Mouse (Mus musculus) ES-E14 (cell line): ENCODE results near the gene Slc33a1. TPM values are rescaled to one million over a fixed set of nuclear protein-coding genes. Genes with fewer than 3 reads are reported as not detected.

Experiments used
- DNase-seq: peaks from one replicate; pipeline ENCODE4 v3.0.0-alpha.2; 2013; ENCODE audit warnings: low read depth, low spot score
- H3K27ac ChIP-seq: 2 replicates; pipeline ENCODE4 v1.5.1; 2012; ENCODE audit warnings: low read depth, mild to moderate bottlenecking, low read length, moderate library complexity, mixed read lengths; ENCODE audit not compliant: poor library complexity, insufficient read depth, severe bottlenecking
- H3K36me3 ChIP-seq: 2 replicates; pipeline ENCODE4 v1.6.1; 2012; ENCODE audit warnings: mild to moderate bottlenecking, low read length, moderate library complexity, mixed read lengths; ENCODE audit not compliant: control insufficient read depth, poor library complexity, insufficient read depth, severe bottlenecking
- H3K4me1 ChIP-seq, 2 experiments: fragments of 150-350 bp in 1 of 2; sonication (generic) in 1 of 2; 2 replicates each; pipeline ENCODE4 v1.6.1; 2012; ENCODE audit warnings: low read length in 2 of 2, mild to moderate bottlenecking in 1 of 2, mixed read lengths in 1 of 2; ENCODE audit not compliant: control insufficient read depth in 2 of 2, insufficient read depth in 2 of 2, poor library complexity in 1 of 2
- H3K4me3 ChIP-seq, 2 experiments: fragments of 150-350 bp in 1 of 2; sonication (generic) in 1 of 2; 2 replicates each; pipeline ENCODE4 v1.5.1; 2012; ENCODE audit warnings: low read length in 2 of 2, low read depth in 1 of 2, mild to moderate bottlenecking in 1 of 2, mixed read lengths in 1 of 2; ENCODE audit not compliant: insufficient read depth in 1 of 2, poor library complexity in 1 of 2, severe bottlenecking in 1 of 2
- H3K9ac ChIP-seq: 2 replicates; pipeline ENCODE4 v1.6.1; 2012; ENCODE audit warnings: low read depth, mild to moderate bottlenecking, low read length, mixed read lengths; ENCODE audit not compliant: poor library complexity, insufficient read depth, severe bottlenecking
- H3K9me3 ChIP-seq: fragments of 150-350 bp; sonication (generic); 2 replicates; pipeline ENCODE4 v1.6.1; 2012; ENCODE audit warnings: low read depth, mild to moderate bottlenecking, low read length; ENCODE audit not compliant: control insufficient read depth, insufficient read depth
- CHD2 ChIP-seq: IDR thresholded peaks from 2 replicates; pipeline ENCODE4 v1.6.1; 2014; ENCODE audit warnings: mild to moderate bottlenecking, low read depth, low read length, inconsistent platforms
- HCFC1 ChIP-seq: IDR thresholded peaks from 2 replicates; pipeline ENCODE4 v1.6.1; 2012; ENCODE audit warnings: low read length, inconsistent platforms, borderline replicate concordance; ENCODE audit not compliant: insufficient read depth
- MAFK ChIP-seq: IDR thresholded peaks from 2 replicates; pipeline ENCODE4 v1.6.1; 2014; ENCODE audit warnings: mild to moderate bottlenecking, low read depth, low read length, inconsistent platforms; ENCODE audit not compliant: insufficient read depth
- ZC3H11A ChIP-seq: IDR thresholded peaks from 2 replicates; pipeline ENCODE4 v1.6.1; 2012; ENCODE audit warnings: low read depth, mild to moderate bottlenecking, inconsistent platforms, low read length, borderline replicate concordance
- ZNF384 ChIP-seq: IDR thresholded peaks from 2 replicates; pipeline ENCODE4 v1.6.1; 2012; ENCODE audit warnings: low read depth, low read length, inconsistent platforms
- in situ Hi-C, 2 experiments: fragments of 600-800 bp; cut with MboI; formaldehyde crosslinking; loops; one replicate each; pipeline ENCODE4 v1.15.1; 2025; ENCODE audit warnings: low sequenced_read_pairs in 2 of 2, inconsistent platforms in 1 of 2; ENCODE audit not compliant: unreplicated experiment in 2 of 2
- total RNA-seq: library from RNA; depleted of rRNA; stranded (reverse); fragments of 300-350 nt; gene quantifications from 2 replicates; pipeline ENCODE4 v1.2.3, GENCODE M21; 2012

Slc33a1 gene
- total RNA-seq, 1 experiment = 22.1 TPM

GRCm38 (mm10) chr3:63975955-63976908 is 11.7 kb upstream of the Slc33a1 start, which contains the start of gene Gmps:
Gene Gmps, plus strand, starts transcription at chr3:63976106.
- Histone ChIP-seq H3K4me3 (peak within 1 kb of the TSS; percentile 86 to 88), H3K36me3 (peaks cover 2% of the 10 kb centered on the region; the same call in 1 of the 2 replicates), H3K9me3 (no peaks in the 10 kb centered on the region), H3K27ac (peak within 1 kb of the TSS; percentile 63), H3K4me1 (peaks cover 0 to 2% of the 10 kb centered on the region in 2 experiments; a peak in 1 of 4 replicates), H3K9ac (peak within 1 kb of the TSS; percentile 92)
- peak; percentile 88 for DNase-seq
- in situ Hi-C loops = loop anchor here (25.0 kb wide), 2 partner anchors 1489 to 1961 kb away; no protein-coding TSS in a partner anchor
- peak; percentile 21; the same call in 1 of the 2 replicates for TF ChIP-seq HCFC1
- TF ChIP-seq CHD2 = no peak

- Histone ChIP-seq H3K9ac (no peak overlapping the region), H3K36me3 (no peaks in the 10 kb centered on the region), H3K27ac (no peak overlapping the region), H3K4me3 (no peak overlapping the region), H3K9me3 (no peaks in the 10 kb centered on the region), H3K4me1 (peaks cover 0 to 5% of the 10 kb centered on the region in 2 experiments; a peak in 1 of 4 replicates)
- no peak for DNase-seq
- TF ChIP-seq ZNF384 = peak; percentile 75
- no peak for TF ChIP-seq ZC3H11A
- in situ Hi-C loops = no loop called here
These were observed 1.4 kb upstream of the Slc33a1 start for GRCm38 (mm10) chr3:63965929-63966328.

- Histone ChIP-seq H3K4me1 (peaks cover 0 to 5% of the 10 kb centered on the region in 2 experiments; a peak in 1 of 4 replicates), H3K9ac (no peak overlapping the region), H3K27ac (no peak overlapping the region), H3K9me3 (no peaks in the 10 kb centered on the region), H3K36me3 (no peaks in the 10 kb centered on the region), H3K4me3 (peak overlapping the region in 1 of 2 experiments; percentile 11; a peak in 1 of 4 replicates)
- in situ Hi-C loops = no loop called here
- TF ChIP-seq ZNF384 (no peak), ZC3H11A (no peak), HCFC1 (no peak), MAFK (no peak), CHD2 (no peak)
- no peak for DNase-seq
These were observed 318 bp upstream of the Slc33a1 start for GRCm38 (mm10) chr3:63964922-63965249.

GRCm38 (mm10) chr3:63963421-63964099 is 1.0 kb downstream of the Slc33a1 start:
- Histone ChIP-seq H3K36me3 (no peaks in the 10 kb centered on the region), H3K27ac (no peak overlapping the region), H3K9me3 (no peaks in the 10 kb centered on the region), H3K4me3 (peak overlapping the region; percentile 78 to 79), H3K9ac (peak overlapping the region; percentile 70), H3K4me1 (peaks cover 0 to 5% of the 10 kb centered on the region in 2 experiments; a peak in 1 of 4 replicates)
- no peak for TF ChIP-seq HCFC1
- TF ChIP-seq ZNF384 = no peak
- TF ChIP-seq CHD2 = no peak
- no peak for TF ChIP-seq ZC3H11A
- no peak for TF ChIP-seq MAFK
- no peak for DNase-seq
- in situ Hi-C loops = no loop called here
